25 mouse cellular contexts compared by ENCODE assay signal in the genomic region with DNA sequence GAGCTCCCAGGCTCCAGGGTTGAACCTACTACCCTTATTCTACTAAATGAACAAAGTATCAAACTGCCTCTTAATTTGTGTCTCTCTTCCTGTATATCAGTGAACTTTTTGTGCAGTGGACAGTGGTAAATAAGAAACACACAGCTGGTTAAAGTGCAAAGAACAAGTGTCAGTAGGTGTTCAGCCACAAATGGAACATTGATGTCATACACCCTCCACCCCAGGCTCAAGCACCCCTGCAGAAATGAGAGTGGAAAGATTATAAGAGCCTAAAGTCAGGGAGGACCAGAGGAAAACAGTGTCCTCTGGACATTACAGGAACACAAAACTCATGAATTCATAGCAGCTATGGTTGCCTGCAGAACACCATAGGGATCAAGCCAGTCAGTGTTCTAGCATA. TPM values are rescaled to one million over a fixed set of nuclear protein-coding genes. Genes with fewer than 3 reads are reported as not detected.
"Had no signal": no experiment of that assay in that cellular context is flagged by ENCODE, and none has a peak within 500 bp of the region (broad histone marks: within the 10 kb centered on the region; RNA-seq: fewer than 3 reads in every experiment).

No protein-coding gene starts in this region.

- H3K4me1 ChIP-seq: heart, embryonic 10.5 days; heart, embryonic 12.5 days; hindbrain, embryonic 13.5 days; hindbrain, embryonic 15.5 days; kidney, embryonic 15.5 days; limb, embryonic 13.5 days; limb, embryonic 15.5 days had no signal

- H3K9ac ChIP-seq: heart, embryonic 12.5 days; hindbrain, embryonic 13.5 days; hindbrain, embryonic 15.5 days; kidney, embryonic 15.5 days; limb, embryonic 13.5 days; limb, embryonic 15.5 days had no signal

- DNase-seq: gastrocnemius, adult 2 months; gastrocnemius, postnatal 10 days; gastrocnemius, postnatal 25 days; heart, adult 18-20 months; heart, postnatal 14 days; heart, postnatal 36 days; kidney, adult 11 months; kidney, adult 2 months; kidney, adult 9 months; kidney, postnatal 14 days; kidney, postnatal 36 days; layer of hippocampus, adult 9-11 months; layer of hippocampus, postnatal 36 days; left cerebral cortex, postnatal 4 days had no signal

- ATAC-seq: hindbrain, postnatal 0 days; intestine, embryonic 16.5 days had no signal

- H3K9me3 ChIP-seq: heart, embryonic 10.5 days; heart, embryonic 12.5 days; hindbrain, embryonic 13.5 days; hindbrain, embryonic 15.5 days; kidney, embryonic 15.5 days; limb, embryonic 13.5 days; limb, embryonic 15.5 days had no signal

- H3K27ac ChIP-seq: gastrocnemius, adult 2 months; heart, embryonic 10.5 days; hindbrain, embryonic 13.5 days; hindbrain, embryonic 15.5 days; hindbrain, postnatal 0 days; kidney, embryonic 15.5 days; kidney, postnatal 0 days; limb, embryonic 13.5 days; limb, embryonic 15.5 days had no signal

- H3K27me3 ChIP-seq: heart, embryonic 12.5 days; hindbrain, embryonic 13.5 days; hindbrain, embryonic 15.5 days; kidney, embryonic 15.5 days; limb, embryonic 13.5 days; limb, embryonic 15.5 days had no signal

- H3K36me3 ChIP-seq: heart, embryonic 10.5 days; heart, embryonic 12.5 days; hindbrain, embryonic 13.5 days; hindbrain, embryonic 15.5 days; kidney, embryonic 15.5 days; limb, embryonic 13.5 days; limb, embryonic 15.5 days had no signal

- H3K4me2 ChIP-seq: heart, embryonic 12.5 days; hindbrain, embryonic 13.5 days; hindbrain, embryonic 15.5 days; kidney, embryonic 15.5 days; limb, embryonic 13.5 days; limb, embryonic 15.5 days had no signal

- H3K4me3 ChIP-seq: gastrocnemius, adult 2 months; heart, embryonic 10.5 days; heart, embryonic 12.5 days; hindbrain, embryonic 13.5 days; hindbrain, embryonic 15.5 days; kidney, embryonic 15.5 days; limb, embryonic 13.5 days; limb, embryonic 15.5 days had no signal

RNA-seq across cellular contexts. Expression of a gene that starts 45.6 kb away (rescaled TPM):
- polyA plus RNA-seq: liver, adult 2 months had no signal
